Mouse (Mus musculus): ENCODE measurements around the gene Gm9837.
A peak's percentile ranks its signal among the peaks of the same experiment; 100 is the strongest.
"Not testable (repeated sequence)": the region's sequence is repeated elsewhere in the genome, so short reads cannot be mapped to it uniquely, and the experiment has no call there.

Gm9837 gene

GRCm38 (mm10) chr11:53456474-53457371 is 13.6 kb downstream of the Gm9837 start, which contains the start of the genes Gm10447 and Shroom1:
Gene Gm10447 (minus strand): TSS chr11:53457110.
Gene Shroom1 (plus strand): TSS chr11:53457205.
- no peak for DNase-seq (ENCODE audit: low read depth, low spot score)

- DNase-seq (ENCODE audit: low read depth, low spot score): no peak
Observed at GRCm38 (mm10) chr11:53453031-53453430, 17.2 kb downstream of the Gm9837 start.

- DNase-seq (ENCODE audit: low read depth, low spot score): no peak
Observed at GRCm38 (mm10) chr11:53452396-53452795, 17.9 kb downstream of the Gm9837 start.

GRCm38 (mm10) chr11:53451361-53451760 is 18.9 kb downstream of the Gm9837 start:
- no peak for DNase-seq (ENCODE audit: low read depth, low spot score)

GRCm38 (mm10) chr11:53450070-53450705 is 20.1 kb downstream of the Gm9837 start:
- DNase-seq (ENCODE audit: low read depth, low spot score): no peak

GRCm38 (mm10) chr11:53448529-53448928 is 21.8 kb downstream of the Gm9837 start:
- DNase-seq (ENCODE audit: low read depth, low spot score): no peak

GRCm38 (mm10) chr11:53447996-53448395 is 22.3 kb downstream of the Gm9837 start:
- DNase-seq (ENCODE audit: low read depth, low spot score): no peak

GRCm38 (mm10) chr11:53446183-53446582 is 24.1 kb downstream of the Gm9837 start:
- DNase-seq (ENCODE audit: low read depth, low spot score): no peak

- no peak for DNase-seq (ENCODE audit: low read depth, low spot score)
Observed at GRCm38 (mm10) chr11:53445562-53445961, 24.7 kb downstream of the Gm9837 start.

- DNase-seq (ENCODE audit: low read depth, low spot score): no peak
Observed at GRCm38 (mm10) chr11:53443861-53444260, 26.4 kb downstream of the Gm9837 start.

- DNase-seq (ENCODE audit: low read depth, low spot score): no peak
Observed at GRCm38 (mm10) chr11:53441921-53442320, 28.4 kb downstream of the Gm9837 start.

GRCm38 (mm10) chr11:53436338-53436737 is 33.9 kb downstream of the Gm9837 start:
- no peak for DNase-seq (ENCODE audit: low read depth, low spot score)

- DNase-seq (ENCODE audit: low read depth, low spot score): no peak
Observed at GRCm38 (mm10) chr11:53435504-53435903, 34.8 kb downstream of the Gm9837 start.

- no peak for DNase-seq (ENCODE audit: low read depth, low spot score)
Observed at GRCm38 (mm10) chr11:53433057-53433456, 37.2 kb downstream of the Gm9837 start.

- no peak for DNase-seq (ENCODE audit: low read depth, low spot score)
Observed at GRCm38 (mm10) chr11:53431347-53432056, 38.8 kb downstream of the Gm9837 start.

- peak; percentile 99 for DNase-seq (ENCODE audit: low read depth, low spot score)
Observed at GRCm38 (mm10) chr11:53430670-53431346, 39.5 kb downstream of the Gm9837 start, which contains the start of the genes Uqcrq and Gdf9. Gene Uqcrq (minus strand): TSS chr11:53430831. Gene Gdf9 (plus strand): TSS chr11:53431023.

- DNase-seq (ENCODE audit: low read depth, low spot score): no peak
Observed at GRCm38 (mm10) chr11:53430300-53430669, 40.0 kb downstream of the Gm9837 start.

- no peak for DNase-seq (ENCODE audit: low read depth, low spot score)
Observed at GRCm38 (mm10) chr11:53429182-53429581, 41.1 kb downstream of the Gm9837 start.

GRCm38 (mm10) chr11:53428716-53429057 is 41.6 kb downstream of the Gm9837 start:
- DNase-seq (ENCODE audit: low read depth, low spot score): no peak

- no peak for DNase-seq (ENCODE audit: low read depth, low spot score)
Observed at GRCm38 (mm10) chr11:53427993-53428715, 42.1 kb downstream of the Gm9837 start.

- DNase-seq (ENCODE audit: low read depth, low spot score): not testable (repeated sequence)
Observed at GRCm38 (mm10) chr11:53426914-53427313, 43.4 kb downstream of the Gm9837 start.

Data from mesoderm, embryonic 11.5 days (tissue).